Mouse (Mus musculus) erythroblast, adult 5-6 weeks (primary cell): Measurements from ENCODE around the gene Gm20388. TPM values are rescaled to one million over a fixed set of nuclear protein-coding genes. Genes with fewer than 3 reads are reported as not detected.

Source experiments
- ATAC-seq: replicated peaks from 2 replicates; pipeline ENCODE4 v1.8.0; 2016; ENCODE audit warnings: moderate number of reproducible peaks, mild to moderate bottlenecking, moderate TSS enrichment, inconsistent platforms; ENCODE audit not compliant: poor library complexity, low FRiP score, severe bottlenecking
- total RNA-seq, 2 experiments: library from RNA; stranded (forward) in 1 of 2; stranded (reverse) in 1 of 2; fragments of 150-400 nt in 1 of 2; fragments of 200-764, 138-1000 nt in 1 of 2; gene quantifications; 2 replicates each; pipeline versions ENCODE4 v1.2.3 to v1.2.4; 2015 to 2017; ENCODE audit warnings: low replicate concordance in 2 of 2

Gene Gm20388
- total RNA-seq, 2 experiments from 2014 or later = 2.9 to 7.8 TPM

- no peak for ATAC-seq
Observed at GRCm38 (mm10) chr8:122671894-122672293, 2761.3 kb downstream of the Gm20388 start.

GRCm38 (mm10) chr8:122673989-122674388 lies 2763.3 kb downstream of the Gm20388 start:
- ATAC-seq = no peak

- ATAC-seq = no peak
Observed at GRCm38 (mm10) chr8:122674999-122675398, 2764.4 kb downstream of the Gm20388 start.

- ATAC-seq = no peak
Observed at GRCm38 (mm10) chr8:122675596-122676420, 2765.2 kb downstream of the Gm20388 start.

GRCm38 (mm10) chr8:122676621-122677480 lies 2766.2 kb downstream of the Gm20388 start:
- peak; percentile 8; the same call in 1 of the 2 replicates for ATAC-seq

GRCm38 (mm10) chr8:122677481-122678021 lies 2766.9 kb downstream of the Gm20388 start:
- ATAC-seq = no peak; the same call in 1 of the 2 replicates

GRCm38 (mm10) chr8:122678061-122678895 lies 2767.6 kb downstream of the Gm20388 start:
- ATAC-seq = peak; percentile 48

- ATAC-seq = no peak
Observed at GRCm38 (mm10) chr8:122678896-122679210, 2768.2 kb downstream of the Gm20388 start.

- ATAC-seq = no peak
Observed at GRCm38 (mm10) chr8:122679325-122679920, 2768.8 kb downstream of the Gm20388 start.

GRCm38 (mm10) chr8:122680171-122680570 lies 2769.5 kb downstream of the Gm20388 start:
- no peak for ATAC-seq

GRCm38 (mm10) chr8:122682820-122683219 lies 2772.2 kb downstream of the Gm20388 start:
- ATAC-seq = no peak

GRCm38 (mm10) chr8:122685097-122685861 lies 2774.6 kb downstream of the Gm20388 start:
- peak; percentile 89 for ATAC-seq

GRCm38 (mm10) chr8:122686879-122687278 lies 2776.2 kb downstream of the Gm20388 start:
- ATAC-seq = no peak

GRCm38 (mm10) chr8:122689315-122689714 lies 2778.7 kb downstream of the Gm20388 start:
- ATAC-seq = no peak

- no peak for ATAC-seq
Observed at GRCm38 (mm10) chr8:122691018-122691417, 2780.4 kb downstream of the Gm20388 start.

- ATAC-seq = no peak
Observed at GRCm38 (mm10) chr8:122692152-122692551, 2781.5 kb downstream of the Gm20388 start.

GRCm38 (mm10) chr8:122695438-122696042 lies 2784.9 kb downstream of the Gm20388 start:
- ATAC-seq = no peak

- ATAC-seq = peak; percentile 54
Observed at GRCm38 (mm10) chr8:122697181-122697581, 2786.5 kb downstream of the Gm20388 start.
